Mouse (Mus musculus) forebrain, embryonic 10.5 days (tissue): Measurements from ENCODE around the gene Gm9. TPM values are rescaled to one million over a fixed set of nuclear protein-coding genes. Genes with fewer than 3 reads are reported as not detected.
"Not testable (repeated sequence)": the region's sequence is repeated elsewhere in the genome, so short reads cannot be mapped to it uniquely, and the experiment has no call there.

ENCODE experiments used
- DNase-seq: peaks from one replicate; pipeline ENCODE4 v3.0.0-alpha.2; 2017; ENCODE audit warnings: low spot score; ENCODE audit errors: extremely low spot score
- H3K27ac ChIP-seq: fragments of 300-500 bp; sonication (generic); 2 replicates; pipeline ENCODE4 v1.5.1; 2016; ENCODE audit warnings: mild to moderate bottlenecking
- H3K27me3 ChIP-seq: fragments of 300-500 bp; sonication (generic); 2 replicates; pipeline ENCODE4 v1.6.1; 2016; ENCODE audit warnings: mild to moderate bottlenecking; ENCODE audit not compliant: poor library complexity, severe bottlenecking
- H3K36me3 ChIP-seq: fragments of 300-500 bp; sonication (generic); replicated peaks from 2 replicates; pipeline ENCODE4 v1.6.1; 2016; ENCODE audit warnings: mild to moderate bottlenecking, moderate library complexity
- H3K4me1 ChIP-seq: fragments of 300-500 bp; sonication (generic); 2 replicates; pipeline ENCODE4 v1.6.1; 2016
- H3K4me3 ChIP-seq: fragments of 300-500 bp; sonication (generic); 2 replicates; pipeline ENCODE4 v1.5.1; 2016; ENCODE audit warnings: mild to moderate bottlenecking, moderate library complexity
- H3K9me3 ChIP-seq: fragments of 300-500 bp; sonication (generic); 2 replicates; pipeline ENCODE4 v1.6.1; 2016; ENCODE audit warnings: mild to moderate bottlenecking, moderate library complexity
- WGBS: fragments of 180-500 bp; shearing (Covaris S2); methylation state at CpG from one replicate; pipeline ENCODE4 v1.1.7; 2016; 5-methylcytosine and 5-hydroxymethylcytosine counted together
- polyA plus RNA-seq: library from polyadenylated mRNA; unstranded; fragments of >200 nt; fragmentation: Nextera tagmentation; extraction: Ambion mirVana; gene quantifications from 2 replicates; pipeline ENCODE4 v1.2.1, GENCODE M21; 2016

Gene Gm9
- polyA plus RNA-seq, result not detected in 2 replicates

DNA sequence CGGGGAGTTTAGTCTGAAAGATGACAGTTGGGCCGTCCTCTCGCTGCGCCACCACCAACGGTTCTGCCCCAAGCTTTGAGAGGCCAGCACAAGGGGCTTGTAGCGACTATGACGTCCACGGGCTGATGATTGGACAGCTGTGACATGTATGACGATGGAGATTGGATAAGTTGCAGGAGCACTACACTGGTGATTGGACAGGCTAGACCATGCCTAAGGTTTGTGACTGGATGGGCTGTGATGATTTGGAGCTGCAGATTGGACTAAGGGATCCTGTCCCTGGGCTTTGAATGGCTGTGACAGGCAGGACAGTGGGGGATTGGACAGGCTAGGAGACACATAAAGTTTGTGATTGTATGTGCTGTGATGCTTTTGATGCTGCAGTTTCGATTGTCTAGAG, at the start of gene Gm9:
Gene Gm9, minus strand, starts transcription at position 101 of the 400 bp plus-strand sequence.
- 92% methylated on average over 10 of the region's 10 CpGs for WGBS

DNA sequence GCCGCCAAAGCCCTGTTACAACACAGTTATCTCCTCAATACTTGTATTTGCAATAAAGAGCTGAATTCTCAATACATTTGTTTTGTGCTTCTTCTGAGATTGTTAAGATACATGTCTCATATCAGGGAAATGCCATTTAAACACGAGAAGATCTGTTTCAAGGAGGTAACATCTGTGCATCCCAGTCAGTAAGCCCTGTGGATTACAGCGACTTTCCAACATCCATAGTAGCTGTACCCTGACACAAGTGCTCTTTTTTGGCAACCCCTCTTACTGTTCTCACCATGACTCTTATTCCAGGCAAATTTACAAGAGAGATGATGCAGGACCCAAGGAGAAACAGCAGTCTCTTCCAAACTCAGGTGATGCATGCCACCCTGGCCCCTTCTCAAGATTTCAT, 38.8 kb upstream of the Gm9 start, which contains the start of gene Rhox3a:
Gene Rhox3a, plus strand, starts transcription at position 301 of the 400 bp plus-strand sequence.
- 100% methylated on average over 1 of the region's 3 CpGs for WGBS
- H3K9me3 ChIP-seq, H3K27me3 ChIP-seq, DNase-seq, H3K27ac ChIP-seq, H3K36me3 ChIP-seq, H3K4me1 ChIP-seq, H3K4me3 ChIP-seq: not testable (repeated sequence)

More for the DNA sequence above, at the start of gene Gm9:
- DNase-seq, result no peak
- H3K36me3 ChIP-seq, result no peaks in the 10 kb centered on the region
- no peaks in the 10 kb centered on the region for H3K9me3 ChIP-seq
- no peaks in the 10 kb centered on the region for H3K4me1 ChIP-seq
- H3K27me3 ChIP-seq, result no peaks in the 10 kb centered on the region
- no peak within 1 kb of the TSS for H3K27ac ChIP-seq
- no peak within 1 kb of the TSS for H3K4me3 ChIP-seq

DNA sequence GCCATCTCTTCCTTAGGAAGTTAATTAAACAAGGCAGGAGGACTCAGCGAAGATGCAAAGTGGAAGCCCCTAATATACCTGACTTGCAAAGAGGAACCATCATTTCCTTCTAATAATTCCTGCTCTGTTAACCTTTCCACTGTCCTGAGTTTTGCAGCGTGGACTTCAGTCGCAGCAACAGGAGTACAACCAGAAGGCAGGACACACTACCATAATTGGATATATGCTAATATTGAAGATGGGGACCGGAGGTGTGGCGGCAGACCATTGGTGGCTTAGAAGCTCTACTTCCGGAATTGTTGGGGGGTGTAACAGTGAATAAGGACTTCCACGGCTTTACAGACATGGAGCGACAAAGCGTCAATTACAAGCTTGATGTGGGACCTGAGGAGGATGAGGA, 33.8 kb upstream of the Gm9 start, which contains the start of gene Rhox2a:
Gene Rhox2a, plus strand, starts transcription at position 301 of the 400 bp plus-strand sequence.
- 100% methylated on average over 2 of the region's 9 CpGs for WGBS
- H3K27ac ChIP-seq, H3K36me3 ChIP-seq, DNase-seq, H3K4me1 ChIP-seq, H3K27me3 ChIP-seq, H3K4me3 ChIP-seq, H3K9me3 ChIP-seq: not testable (repeated sequence)

DNA sequence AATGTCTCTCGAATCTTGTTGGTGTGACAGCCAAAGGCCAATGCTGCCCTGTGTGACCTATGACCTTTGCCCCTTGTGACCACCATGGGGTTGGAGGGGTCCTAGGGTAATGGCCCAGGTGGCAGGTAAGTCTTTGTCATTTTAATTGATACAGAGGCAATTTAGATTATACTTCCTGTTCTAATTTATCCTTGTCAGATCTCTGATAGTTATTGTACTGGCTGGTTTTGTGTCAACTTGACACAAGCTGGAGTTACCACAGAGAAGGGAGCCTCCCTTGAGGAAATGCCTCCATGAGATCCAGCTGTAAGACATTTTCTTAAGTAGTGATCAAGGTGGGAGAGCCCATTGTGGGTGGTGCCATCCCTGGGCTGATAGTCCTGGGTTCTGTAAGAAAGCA, 11.3 kb upstream of the Gm9 start, which contains the start of gene Rhox1:
Gene Rhox1, minus strand, starts transcription at position 101 of the 400 bp plus-strand sequence.
- not testable (repeated sequence) for H3K36me3 ChIP-seq, H3K4me3 ChIP-seq, H3K27ac ChIP-seq, H3K9me3 ChIP-seq, H3K4me1 ChIP-seq, DNase-seq, H3K27me3 ChIP-seq
- WGBS, result 85% methylated on average over 1 of the region's 1 CpGs

DNA sequence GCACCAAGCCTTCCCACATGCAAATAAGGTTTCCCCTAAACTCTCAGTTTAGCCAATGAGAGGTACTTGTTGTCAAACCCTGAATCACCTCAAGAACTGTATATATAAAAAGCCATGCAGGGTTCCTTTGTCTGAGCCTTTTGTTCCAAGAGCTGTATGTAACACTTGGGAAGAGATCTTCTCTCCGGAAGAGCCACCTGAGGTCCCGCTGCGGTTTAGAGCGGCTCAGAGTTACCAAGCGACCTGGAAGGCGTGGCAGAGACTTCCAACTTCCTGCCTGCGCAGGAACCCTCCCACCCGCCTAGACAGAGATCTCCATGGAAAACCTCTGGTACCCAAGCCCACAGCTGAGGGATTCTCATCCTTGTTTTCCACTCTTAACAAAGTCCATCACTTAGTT, 12.2 kb downstream of the Gm9 start:
- no peaks in the 10 kb centered on the region for H3K36me3 ChIP-seq
- no peaks in the 10 kb centered on the region for H3K9me3 ChIP-seq
- no peaks in the 10 kb centered on the region for H3K4me1 ChIP-seq
- no peak for DNase-seq
- 63% methylated on average over 8 of the region's 8 CpGs for WGBS
- no peaks in the 10 kb centered on the region for H3K27me3 ChIP-seq
- H3K4me3 ChIP-seq, result no peak overlapping the region
- no peak overlapping the region for H3K27ac ChIP-seq

DNA sequence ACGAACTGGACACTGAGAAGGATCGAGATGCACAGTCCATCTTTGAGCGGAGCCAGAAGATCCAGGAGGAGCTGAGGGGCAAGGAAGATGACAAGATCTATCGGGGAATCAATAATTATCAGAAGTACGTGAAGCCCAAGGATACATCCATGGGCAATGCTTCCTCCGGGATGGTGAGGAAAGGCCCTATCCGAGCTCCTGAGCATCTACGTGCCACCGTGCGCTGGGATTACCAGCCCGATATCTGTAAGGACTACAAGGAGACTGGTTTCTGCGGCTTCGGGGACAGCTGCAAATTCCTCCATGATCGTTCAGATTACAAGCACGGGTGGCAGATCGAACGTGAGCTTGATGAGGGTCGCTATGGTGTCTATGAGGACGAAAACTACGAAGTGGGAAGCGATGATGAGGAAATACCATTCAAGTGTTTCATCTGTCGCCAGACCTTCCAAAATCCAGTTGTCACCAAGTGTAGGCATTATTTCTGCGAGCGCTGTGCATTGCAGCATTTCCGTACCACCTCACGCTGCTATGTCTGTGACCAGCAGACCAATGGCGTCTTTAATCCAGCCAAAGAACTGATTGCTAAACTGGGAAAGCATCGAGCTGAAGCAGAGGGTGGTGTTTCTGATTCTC, 19.0 kb downstream of the Gm9 start:
- H3K36me3 ChIP-seq, result no peaks in the 10 kb centered on the region
- H3K4me1 ChIP-seq, result no peaks in the 10 kb centered on the region
- DNase-seq, result no peak
- 34% methylated on average over 28 of the region's 28 CpGs for WGBS
- peak overlapping the region; percentile 83 for H3K27ac ChIP-seq
- H3K4me3 ChIP-seq, result peak overlapping the region; percentile 62
- H3K27me3 ChIP-seq, result no peaks in the 10 kb centered on the region
- no peaks in the 10 kb centered on the region for H3K9me3 ChIP-seq

DNA sequence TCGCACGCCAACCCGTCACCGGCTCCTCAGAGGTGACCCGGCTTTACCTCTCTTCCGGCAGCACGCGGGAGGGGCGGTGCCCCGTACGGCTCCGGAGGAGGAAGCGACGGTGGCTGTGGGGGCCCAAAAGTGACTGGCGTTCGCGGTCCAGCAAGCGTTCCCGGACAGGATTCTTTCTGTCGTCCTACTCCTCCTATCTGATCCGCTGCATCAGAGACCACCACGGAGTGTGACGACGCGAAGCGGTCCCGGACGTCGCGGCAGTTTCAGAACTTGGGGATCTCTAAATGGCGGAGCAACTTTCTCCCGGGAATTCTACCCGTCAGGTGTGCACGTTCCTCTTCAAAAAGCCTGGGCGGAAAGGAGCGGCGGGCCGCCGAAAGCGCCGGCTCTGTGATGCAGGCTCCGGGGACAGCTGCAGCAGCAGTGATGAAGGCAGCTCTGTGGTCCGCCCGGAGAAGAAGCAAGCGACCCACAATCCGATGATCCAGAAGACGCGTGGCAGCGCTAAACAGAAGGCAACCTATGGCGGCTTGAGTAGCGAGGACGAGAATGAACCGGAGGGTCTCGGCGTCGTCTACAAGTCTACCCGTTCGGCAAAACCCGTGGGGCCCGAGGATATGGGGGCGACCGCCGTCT, 19.6 kb downstream of the Gm9 start, which contains the start of the genes Ndufa1 and Rnf113a1:
Gene Ndufa1, minus strand, starts transcription at position 59 of the 639 bp plus-strand sequence.
Gene Rnf113a1, plus strand, starts transcription at position 141 of the 639 bp plus-strand sequence.
- no peaks in the 10 kb centered on the region for H3K9me3 ChIP-seq
- WGBS, result 16% methylated on average over 63 of the region's 63 CpGs
- peak within 1 kb of the TSS; percentile 83 for H3K27ac ChIP-seq
- H3K4me3 ChIP-seq, result peak within 1 kb of the TSS; percentile 62
- no peaks in the 10 kb centered on the region for H3K4me1 ChIP-seq
- H3K27me3 ChIP-seq, result no peaks in the 10 kb centered on the region
- peak; percentile 79 for DNase-seq
- H3K36me3 ChIP-seq, result no peaks in the 10 kb centered on the region

DNA sequence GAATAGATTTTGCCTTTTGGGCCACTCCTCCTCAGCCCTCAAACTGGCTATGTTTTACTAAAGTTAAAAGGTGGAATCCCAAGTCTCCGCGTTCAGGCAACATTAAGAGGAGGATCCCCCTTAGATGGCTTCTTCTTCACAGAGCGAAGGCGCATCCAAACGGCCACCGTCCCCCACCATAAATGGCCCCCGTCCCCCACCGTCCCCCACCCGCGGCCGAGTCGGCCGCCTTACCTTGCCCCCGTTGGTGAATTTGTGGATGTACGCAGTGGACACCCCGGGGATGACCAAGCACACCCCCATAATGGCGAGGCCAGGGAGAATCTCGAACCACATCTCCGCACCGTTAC, 20.1 kb downstream of the Gm9 start:
- Histone ChIP-seq H3K9me3 (no peaks in the 10 kb centered on the region), H3K4me1 (no peaks in the 10 kb centered on the region), H3K36me3 (no peaks in the 10 kb centered on the region), H3K4me3 (peak overlapping the region; percentile 62), H3K27ac (peak overlapping the region; percentile 83), H3K27me3 (no peaks in the 10 kb centered on the region)
- no peak for DNase-seq
- 9% methylated on average over 20 of the region's 20 CpGs for WGBS

DNA sequence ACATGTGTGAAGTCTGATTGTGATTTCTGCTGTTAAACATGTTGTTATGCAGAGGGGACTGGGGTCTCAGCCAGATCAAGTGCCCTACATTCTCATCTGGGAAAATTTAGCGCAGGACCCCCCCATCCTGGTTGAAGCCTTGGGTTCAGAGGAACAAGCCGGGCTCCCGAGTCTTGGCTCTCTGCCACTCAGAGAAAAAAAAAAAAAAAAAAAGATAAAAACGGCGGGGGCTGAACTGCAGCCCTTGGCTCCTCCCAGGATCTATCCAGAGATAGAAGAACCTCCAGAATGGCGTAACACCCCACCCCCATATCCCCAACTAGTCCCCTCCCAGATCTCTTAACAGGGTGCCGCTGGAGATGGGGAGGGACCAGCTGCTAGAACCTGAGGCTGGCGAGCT, 26.4 kb downstream of the Gm9 start:
- not testable (repeated sequence) for H3K4me3 ChIP-seq, H3K27ac ChIP-seq, H3K4me1 ChIP-seq, H3K27me3 ChIP-seq, H3K9me3 ChIP-seq, DNase-seq, H3K36me3 ChIP-seq
- 69% methylated on average over 8 of the region's 8 CpGs for WGBS

DNA sequence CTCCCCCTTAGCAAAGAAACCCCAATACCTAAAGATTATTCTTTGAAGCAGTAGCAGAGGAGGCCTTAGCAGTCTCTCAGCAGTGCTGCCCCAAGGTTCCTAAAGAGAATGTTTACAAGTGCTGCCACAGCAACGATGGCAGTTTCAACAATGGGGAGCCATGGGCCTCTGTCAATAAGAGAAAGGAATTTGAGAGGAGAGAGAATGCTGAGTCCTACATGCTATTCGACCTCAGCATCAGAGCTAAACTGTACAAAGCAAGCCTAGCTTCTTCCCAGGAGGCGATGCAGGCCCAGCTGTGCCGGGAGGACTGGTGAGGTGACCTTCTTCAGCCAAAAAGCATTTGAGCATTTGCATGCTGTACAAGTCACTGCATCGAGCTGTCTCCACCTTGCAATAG, 42.1 kb downstream of the Gm9 start, which contains the start of gene Akap14:
Gene Akap14, minus strand, starts transcription at position 101 of the 400 bp plus-strand sequence.
- no peaks in the 10 kb centered on the region for H3K9me3 ChIP-seq
- DNase-seq, result no peak
- no peaks in the 10 kb centered on the region for H3K36me3 ChIP-seq
- no peak within 1 kb of the TSS for H3K27ac ChIP-seq
- no peaks in the 10 kb centered on the region for H3K27me3 ChIP-seq
- H3K4me3 ChIP-seq, result no peak within 1 kb of the TSS
- no peaks in the 10 kb centered on the region for H3K4me1 ChIP-seq
- 62% methylated on average over 5 of the region's 5 CpGs for WGBS

DNA sequence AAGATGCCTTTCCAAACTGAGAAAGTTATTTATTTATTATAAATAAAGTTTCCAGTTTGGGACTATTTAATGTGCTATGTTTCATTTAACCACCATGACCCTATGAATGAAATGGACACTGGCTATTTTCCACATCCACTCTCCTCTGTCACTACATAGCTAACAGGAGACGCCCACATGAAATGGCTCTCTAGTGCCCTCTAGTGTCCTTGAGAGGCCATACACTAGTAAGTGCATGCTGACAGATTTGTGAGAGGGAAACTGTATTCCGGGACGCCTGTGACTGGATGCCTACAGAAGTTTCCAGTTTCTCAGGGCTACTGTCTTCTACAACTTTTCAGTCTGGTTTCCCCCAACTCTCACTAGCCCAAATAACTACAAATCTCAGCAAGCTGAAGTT, 43.8 kb downstream of the Gm9 start:
- WGBS, result 44% methylated on average over 3 of the region's 3 CpGs
- no peaks in the 10 kb centered on the region for H3K9me3 ChIP-seq
- H3K4me1 ChIP-seq, result no peaks in the 10 kb centered on the region
- H3K36me3 ChIP-seq, result no peaks in the 10 kb centered on the region
- H3K4me3 ChIP-seq, result no peak overlapping the region
- peaks cover 5% of the 10 kb centered on the region for H3K27me3 ChIP-seq
- no peak overlapping the region for H3K27ac ChIP-seq
- DNase-seq, result no peak

DNA sequence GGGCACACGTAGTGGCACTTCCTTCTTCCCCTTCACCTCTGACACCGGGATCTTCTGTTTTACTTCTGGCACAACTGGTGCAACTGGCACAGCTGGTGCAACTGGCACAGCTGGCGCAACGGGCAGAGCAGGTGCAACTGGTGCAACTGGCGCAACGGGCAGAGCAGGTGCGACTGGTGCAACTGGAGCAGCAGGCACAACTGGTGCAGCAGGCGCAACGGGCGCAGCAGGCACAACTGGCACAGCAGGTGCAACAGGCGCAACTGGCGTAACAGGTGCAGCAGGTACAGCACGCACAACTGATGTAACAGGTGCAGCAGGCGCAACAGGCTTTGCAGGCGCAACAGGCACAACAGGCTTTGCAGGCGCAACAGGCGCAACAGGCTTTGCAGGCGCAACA, 47.7 kb downstream of the Gm9 start:
- WGBS, result 78% methylated on average over 18 of the region's 18 CpGs
- Histone ChIP-seq H3K4me1 (no peaks in the 10 kb centered on the region), H3K27me3 (peaks cover 5% of the 10 kb centered on the region), H3K36me3 (no peaks in the 10 kb centered on the region), H3K9me3 (no peaks in the 10 kb centered on the region), H3K27ac (no peak overlapping the region), H3K4me3 (no peak overlapping the region)
- DNase-seq, result no peak

DNA sequence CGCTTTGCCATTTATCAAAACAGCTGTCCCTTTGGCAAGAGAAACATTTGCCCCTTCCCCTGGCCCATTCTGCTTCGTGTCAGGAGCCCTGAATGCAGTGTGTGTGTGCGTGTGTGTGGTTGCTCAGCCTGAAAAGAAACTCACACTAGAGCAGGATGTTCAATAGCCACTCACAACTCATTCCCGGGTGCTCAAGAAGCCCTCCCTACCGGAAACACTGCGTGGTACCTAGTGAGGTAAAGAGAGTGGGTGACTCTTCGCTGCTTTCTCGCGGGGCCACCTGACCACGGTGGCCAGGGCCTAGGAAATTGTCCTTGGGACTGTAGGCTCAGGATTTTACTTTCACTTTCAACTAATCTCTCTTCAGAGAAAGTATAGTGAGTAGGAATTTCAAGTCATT, 49.7 kb downstream of the Gm9 start:
- DNase-seq, result no peak
- Histone ChIP-seq H3K27me3 (peaks cover 5% of the 10 kb centered on the region), H3K36me3 (peaks cover 4% of the 10 kb centered on the region; the same call in 1 of the 2 replicates), H3K4me3 (no peak overlapping the region), H3K9me3 (no peaks in the 10 kb centered on the region), H3K4me1 (no peaks in the 10 kb centered on the region), H3K27ac (no peak overlapping the region)
- WGBS, result 83% methylated on average over 10 of the region's 10 CpGs
